Comparison of ENCODE assay signal across 24 mouse cellular contexts in genomic region chr13:54280366-54280765, GRCm38 (mm10).
DNase-seq lines count a peak whose midpoint lies in the region; ATAC-seq lines count a peak whose summit lies in the region.
"Had no signal": no experiment of that assay in that cellular context is flagged by ENCODE, and none has a peak within 500 bp of the region (broad histone marks: within the 10 kb centered on the region; RNA-seq: fewer than 3 reads in every experiment).

No protein-coding gene starts in this region.

- peak; percentile 46 to 67 for DNase-seq in adrenal gland, adult (ENCODE audit: inconsistent age in 2 of 2, low spot score in 1 of 2)
- no peak for DNase-seq in adrenal gland, postnatal 10 days
- peak; percentile 71 for DNase-seq in cerebellum, adult 9-10 months
- no peak for DNase-seq in cerebellum, adult 8-10 months
- peak; percentile 27 for DNase-seq in kidney, postnatal 14 days
- DNase-seq in kidney, postnatal 36 days, result no peak
- DNase-seq in fibroblast of lung, adult 2 months (ENCODE audit: low read depth), result peak; percentile 30
- DNase-seq in forebrain, embryonic 11.5 days (ENCODE audit: low spot score), result no peak
- DNase-seq: adrenal gland, adult 8-10 months; heart, postnatal 14 days; kidney, adult 8-10 months; layer of hippocampus, postnatal 36 days; spleen, adult 18-20 months; thymus, postnatal 4 days had no signal

- no peak overlapping the region for H3K27ac ChIP-seq in forebrain, embryonic 11.5 days (ENCODE audit: low read depth, low read length)
- H3K27ac ChIP-seq: forebrain, embryonic 15.5 days; heart, embryonic 10.5 days; hindbrain, embryonic 12.5 days; layer of hippocampus, adult 2 months; liver, embryonic 14.5 days; lung, embryonic 15.5 days; neural tube, embryonic 13.5 days had no signal

- no peaks in the 10 kb centered on the region for H3K36me3 ChIP-seq in forebrain, embryonic 11.5 days (ENCODE audit: control insufficient read depth, insufficient read depth, low read length)
- H3K36me3 ChIP-seq: forebrain, embryonic 15.5 days; G1E; heart, embryonic 10.5 days; hindbrain, embryonic 12.5 days; lung, embryonic 15.5 days; neural tube, embryonic 13.5 days had no signal

- no peaks in the 10 kb centered on the region for H3K9me3 ChIP-seq in forebrain, embryonic 11.5 days (ENCODE audit: control insufficient read depth, low read length)
- H3K9me3 ChIP-seq: forebrain, embryonic 15.5 days; heart, embryonic 10.5 days; hindbrain, embryonic 12.5 days; lung, embryonic 15.5 days; neural tube, embryonic 13.5 days had no signal

- ATAC-seq in forebrain, embryonic 11.5 days (replicated peaks; ENCODE audit: low FRiP score), result no peak
- ATAC-seq: forebrain, embryonic 15.5 days; inflammation-experienced regulatory T-cells, adult 6 months had no signal

- WGBS in forebrain, embryonic 11.5 days, result 89% methylated on average over 7 of the region's 7 CpGs

- no peak overlapping the region for H3K4me2 ChIP-seq in forebrain, embryonic 11.5 days (ENCODE audit: low read depth, low read length, severe bottlenecking)
- H3K4me2 ChIP-seq: forebrain, embryonic 15.5 days; hindbrain, embryonic 12.5 days; lung, embryonic 15.5 days; midbrain, embryonic 11.5 days; neural tube, embryonic 13.5 days had no signal

- H3K4me1 ChIP-seq in forebrain, embryonic 11.5 days (replicated peaks; ENCODE audit: control insufficient read depth, insufficient read depth, low read length), result peaks cover 11% of the 10 kb centered on the region

- H3K4me3 ChIP-seq in forebrain, embryonic 11.5 days (ENCODE audit: low read depth, low read length), result no peak overlapping the region
- H3K4me3 ChIP-seq: forebrain, embryonic 15.5 days; heart, embryonic 10.5 days; hindbrain, embryonic 12.5 days; layer of hippocampus, adult 2 months; lung, embryonic 15.5 days; neural tube, embryonic 13.5 days had no signal

- no peaks in the 10 kb centered on the region for H3K27me3 ChIP-seq in forebrain, embryonic 11.5 days (ENCODE audit: control insufficient read depth, insufficient read depth, low read length)
- H3K27me3 ChIP-seq: forebrain, embryonic 15.5 days; neural tube, embryonic 13.5 days had no signal

- no peak overlapping the region for H3K9ac ChIP-seq in forebrain, embryonic 11.5 days (ENCODE audit: low read length)
- H3K9ac ChIP-seq: forebrain, embryonic 15.5 days; hindbrain, embryonic 12.5 days; liver, embryonic 14.5 days; lung, embryonic 15.5 days; neural tube, embryonic 13.5 days had no signal

Comparison
In these comparisons a context has a peak if more than half of its experiments do, and no peak if none do; other contexts are left out.
1. DNase-seq: peak in adrenal gland, adult (2 of 2), cerebellum, adult 9-10 months (single experiment), kidney, postnatal 14 days (single experiment) and fibroblast of lung, adult 2 months (single experiment); none in adrenal gland, postnatal 10 days (single experiment), cerebellum, adult 8-10 months (single experiment), kidney, postnatal 36 days (0 of 2) and forebrain, embryonic 11.5 days (single experiment).